Mouse (Mus musculus) midbrain, embryonic 11.5 days (tissue): ENCODE measurements around the gene Dicer1. TPM values are rescaled to one million over a fixed set of nuclear protein-coding genes. Genes with fewer than 3 reads are reported as not detected.
A peak's percentile ranks its signal among the peaks of the same experiment; 100 is the strongest.

ENCODE experiments used
- ATAC-seq: fragments of 200-750 bp; cut with Nextera tagmentation; 2 replicates; pipeline ENCODE4 v1.8.0; 2017; ENCODE audit warnings: moderate TSS enrichment, moderate library complexity; ENCODE audit not compliant: low FRiP score
- DNase-seq: peaks from one replicate; pipeline ENCODE4 v3.0.0; 2015; ENCODE audit warnings: low spot score; ENCODE audit errors: missing footprints
- H3K27ac ChIP-seq: fragments of 300-500 bp; sonication (generic); 2 replicates; pipeline ENCODE4 v1.5.1; 2014; ENCODE audit warnings: low read depth, low read length
- H3K27me3 ChIP-seq: fragments of 300-500 bp; sonication (generic); 2 replicates; pipeline ENCODE4 v1.6.1; 2014; ENCODE audit warnings: mild to moderate bottlenecking, low read length, moderate library complexity, mixed read lengths; ENCODE audit not compliant: control insufficient read depth, insufficient read depth
- H3K36me3 ChIP-seq: fragments of 300-500 bp; sonication (generic); 2 replicates; pipeline ENCODE4 v1.6.1; 2014; ENCODE audit warnings: mild to moderate bottlenecking, low read length, moderate library complexity, mixed read lengths; ENCODE audit not compliant: control insufficient read depth, insufficient read depth
- H3K4me1 ChIP-seq: fragments of 300-500 bp; sonication (generic); 2 replicates; pipeline ENCODE4 v1.6.1; 2014; ENCODE audit warnings: low read length; ENCODE audit not compliant: control insufficient read depth, insufficient read depth
- H3K4me2 ChIP-seq: fragments of 300-500 bp; sonication (generic); 2 replicates; pipeline ENCODE4 v1.6.1; 2014; ENCODE audit warnings: mild to moderate bottlenecking, moderate library complexity
- H3K4me3 ChIP-seq: fragments of 300-500 bp; sonication (generic); 2 replicates; pipeline ENCODE4 v1.5.1; 2014; ENCODE audit warnings: low read depth, low read length
- H3K9ac ChIP-seq: fragments of 300-500 bp; sonication (generic); 2 replicates; pipeline ENCODE4 v1.6.1; 2014; ENCODE audit warnings: low read length
- H3K9me3 ChIP-seq: fragments of 300-500 bp; sonication (generic); 2 replicates; pipeline ENCODE4 v1.6.1; 2016; ENCODE audit warnings: low read length; ENCODE audit not compliant: control insufficient read depth
- WGBS: fragments of 180-500 bp; shearing (Covaris S2); extraction: QIAGEN DNeasy Blood & Tissue Kit; methylation state at CpG from one replicate; pipeline ENCODE4 v1.1.7; 2014; 5-methylcytosine and 5-hydroxymethylcytosine counted together
- polyA plus RNA-seq: library from polyadenylated mRNA; unstranded; fragments of >200 nt; fragmentation: Nextera tagmentation; extraction: Ambion mirVana; gene quantifications from 2 replicates; pipeline ENCODE4 v1.2.1, GENCODE M21; 2014

Gene Dicer1
- polyA plus RNA-seq = 25.5 and 26.4 TPM in 2 replicates

- peak; percentile 100 for DNase-seq
- WGBS = under 1% methylated on average over 65 of the region's 94 CpGs
Measured at GRCm38 (mm10) chr12:104751814-104752765, at the start of gene Dicer1. Dicer1 (minus strand) TSS chr12:104751952.

GRCm38 (mm10) chr12:104799365-104799764, 47.6 kb upstream of the Dicer1 start:
- DNase-seq (no peak), ATAC-seq (no peak)
- Histone ChIP-seq H3K36me3 (peaks cover 5% of the 10 kb centered on the region; the same call in 1 of the 2 replicates), H3K9ac (no peak overlapping the region), H3K27me3 (no peaks in the 10 kb centered on the region), H3K27ac (no peak overlapping the region), H3K4me1 (no peaks in the 10 kb centered on the region), H3K9me3 (peaks cover 2% of the 10 kb centered on the region; the same call in 1 of the 2 replicates), H3K4me3 (no peak overlapping the region), H3K4me2 (no peak overlapping the region)
- WGBS = 94% methylated on average over 3 of the region's 3 CpGs

More at GRCm38 (mm10) chr12:104751814-104752765, at the start of gene Dicer1:
- Histone ChIP-seq H3K36me3 (no peaks in the 10 kb centered on the region), H3K27me3 (no peaks in the 10 kb centered on the region), H3K4me1 (peaks cover 19% of the 10 kb centered on the region), H3K9me3 (no peaks in the 10 kb centered on the region), H3K4me3 (peak within 1 kb of the TSS; percentile 94), H3K9ac (peak within 1 kb of the TSS; percentile 94), H3K27ac (peak within 1 kb of the TSS; percentile 79), H3K4me2 (peak within 1 kb of the TSS; percentile 74)
- peak; percentile 95 for ATAC-seq

- peaks cover 2% of the 10 kb centered on the region; the same call in 1 of the 2 replicates for H3K9me3 ChIP-seq
- H3K27me3 ChIP-seq = no peaks in the 10 kb centered on the region
- no peak overlapping the region for H3K4me2 ChIP-seq
- no peaks in the 10 kb centered on the region for H3K4me1 ChIP-seq
- ATAC-seq (no peak), DNase-seq (no peak)
- WGBS = 92% methylated on average over 6 of the region's 6 CpGs
- no peak overlapping the region for H3K27ac ChIP-seq
- peaks cover 5% of the 10 kb centered on the region; the same call in 1 of the 2 replicates for H3K36me3 ChIP-seq
- H3K4me3 ChIP-seq = no peak overlapping the region
- no peak overlapping the region for H3K9ac ChIP-seq
Measured at GRCm38 (mm10) chr12:104797905-104798304, 46.2 kb upstream of the Dicer1 start.

GRCm38 (mm10) chr12:104796635-104797378, 45.1 kb upstream of the Dicer1 start:
- Histone ChIP-seq H3K27ac (no peak overlapping the region), H3K27me3 (no peaks in the 10 kb centered on the region), H3K9ac (no peak overlapping the region), H3K4me3 (no peak overlapping the region), H3K36me3 (peaks cover 5% of the 10 kb centered on the region; the same call in 1 of the 2 replicates), H3K4me2 (no peak overlapping the region), H3K9me3 (peaks cover 2% of the 10 kb centered on the region; the same call in 1 of the 2 replicates), H3K4me1 (no peaks in the 10 kb centered on the region)
- ATAC-seq (no peak), DNase-seq (no peak)
- 91% methylated on average over 11 of the region's 11 CpGs for WGBS

GRCm38 (mm10) chr12:104794957-104795356, 43.2 kb upstream of the Dicer1 start:
- H3K9me3 ChIP-seq = peaks cover 2% of the 10 kb centered on the region; the same call in 1 of the 2 replicates
- H3K4me3 ChIP-seq = no peak overlapping the region
- peaks cover 4% of the 10 kb centered on the region; the same call in 1 of the 2 replicates for H3K36me3 ChIP-seq
- WGBS = 42% methylated on average over 5 of the region's 5 CpGs
- no peaks in the 10 kb centered on the region for H3K27me3 ChIP-seq
- no peaks in the 10 kb centered on the region for H3K4me1 ChIP-seq
- H3K27ac ChIP-seq = no peak overlapping the region
- H3K4me2 ChIP-seq = no peak overlapping the region
- ATAC-seq (no peak), DNase-seq (no peak)
- no peak overlapping the region for H3K9ac ChIP-seq

GRCm38 (mm10) chr12:104793486-104793885, 41.7 kb upstream of the Dicer1 start:
- WGBS = 87% methylated on average over 12 of the region's 12 CpGs
- Histone ChIP-seq H3K9ac (no peak overlapping the region), H3K36me3 (no peaks in the 10 kb centered on the region), H3K4me2 (no peak overlapping the region), H3K4me3 (no peak overlapping the region), H3K27ac (no peak overlapping the region), H3K9me3 (no peaks in the 10 kb centered on the region), H3K27me3 (no peaks in the 10 kb centered on the region), H3K4me1 (no peaks in the 10 kb centered on the region)
- no peak for ATAC-seq
- no peak for DNase-seq

GRCm38 (mm10) chr12:104777603-104778002, 25.9 kb upstream of the Dicer1 start:
- no peak overlapping the region for H3K4me3 ChIP-seq
- WGBS = 88% methylated on average over 1 of the region's 1 CpGs
- no peak for ATAC-seq
- H3K27me3 ChIP-seq = no peaks in the 10 kb centered on the region
- no peaks in the 10 kb centered on the region; the same call in none of the 2 replicates for H3K36me3 ChIP-seq
- H3K9me3 ChIP-seq = no peaks in the 10 kb centered on the region
- no peaks in the 10 kb centered on the region for H3K4me1 ChIP-seq
- no peak overlapping the region for H3K9ac ChIP-seq
- DNase-seq = no peak
- no peak overlapping the region for H3K4me2 ChIP-seq
- H3K27ac ChIP-seq = no peak overlapping the region

- ATAC-seq (no peak), DNase-seq (no peak)
- Histone ChIP-seq H3K27me3 (no peaks in the 10 kb centered on the region), H3K27ac (no peak overlapping the region), H3K4me1 (peaks cover 5% of the 10 kb centered on the region), H3K9me3 (no peaks in the 10 kb centered on the region), H3K9ac (no peak overlapping the region), H3K4me3 (no peak overlapping the region), H3K36me3 (no peaks in the 10 kb centered on the region; the same call in 1 of the 2 replicates), H3K4me2 (no peak overlapping the region)
- 83% methylated on average over 2 of the region's 2 CpGs for WGBS
Measured at GRCm38 (mm10) chr12:104771941-104772340, 20.2 kb upstream of the Dicer1 start.
